Mouse (Mus musculus) MEL (cell line): ENCODE measurements around the gene Zc3hav1l. TPM values are rescaled to one million over a fixed set of nuclear protein-coding genes. Genes with fewer than 3 reads are reported as not detected.

Experiments
- DNase-seq: peaks from one replicate; pipeline ENCODE4 v3.0.0; 2011; ENCODE audit warnings: low read depth, low spot score
- H3K27ac ChIP-seq: 2 replicates; pipeline ENCODE4 v1.5.1; 2012; ENCODE audit warnings: low read depth, mild to moderate bottlenecking, control low read depth, low read length, moderate library complexity; ENCODE audit not compliant: control insufficient read depth
- H3K27me3 ChIP-seq, 2 experiments: fragments of 150-350 bp in 1 of 2; sonication (generic) in 1 of 2; 2 replicates each; pipeline ENCODE4 v1.6.1; 2012; ENCODE audit warnings: low read length in 2 of 2, mild to moderate bottlenecking in 2 of 2, improper control_type of control experiment in 1 of 2, moderate library complexity in 1 of 2; ENCODE audit not compliant: insufficient read depth in 2 of 2, control insufficient read depth in 1 of 2
- H3K36me3 ChIP-seq, 2 experiments: 2 replicates each; pipeline ENCODE4 v1.6.1; 2012 to 2014; ENCODE audit warnings: low read length in 2 of 2, improper control_type of control experiment in 1 of 2, inconsistent platforms in 1 of 2, mild to moderate bottlenecking in 1 of 2; ENCODE audit not compliant: insufficient read depth in 2 of 2, control insufficient read depth in 1 of 2
- H3K4me1 ChIP-seq, 2 experiments: fragments of 150-350 bp in 1 of 2; sonication (generic) in 1 of 2; 2 replicates each; pipeline ENCODE4 v1.6.1; 2012; ENCODE audit warnings: low read length in 2 of 2, improper control_type of control experiment in 1 of 2, mild to moderate bottlenecking in 1 of 2; ENCODE audit not compliant: insufficient read depth in 2 of 2, control insufficient read depth in 1 of 2
- H3K4me3 ChIP-seq, 2 experiments: fragments of 150-350 bp in 1 of 2; sonication (generic) in 1 of 2; 2 replicates each; pipeline ENCODE4 v1.5.1; 2012; ENCODE audit warnings: low read depth in 2 of 2, low read length in 2 of 2, mild to moderate bottlenecking in 2 of 2, moderate library complexity in 2 of 2, control low read depth in 1 of 2, improper control_type of control experiment in 1 of 2; ENCODE audit not compliant: control insufficient read depth in 1 of 2, insufficient read depth in 1 of 2
- H3K79me2 ChIP-seq: 2 replicates; pipeline ENCODE4 v1.6.1; 2012; ENCODE audit warnings: mild to moderate bottlenecking, low read length, moderate library complexity; ENCODE audit not compliant: control insufficient read depth, poor library complexity, insufficient read depth
- H3K9ac ChIP-seq: 2 replicates; pipeline ENCODE4 v1.6.1; 2012; ENCODE audit warnings: low read depth, mild to moderate bottlenecking, control low read depth, low read length, moderate library complexity; ENCODE audit not compliant: control insufficient read depth, poor library complexity, severe bottlenecking
- H3K9me3 ChIP-seq: fragments of 150-350 bp; sonication (generic); replicated peaks from 2 replicates; pipeline ENCODE4 v1.6.1; 2012; ENCODE audit warnings: mild to moderate bottlenecking, low read length, improper control_type of control experiment, moderate library complexity; ENCODE audit not compliant: insufficient read depth
- E2F4 ChIP-seq: IDR thresholded peaks from 2 replicates; pipeline ENCODE4 v1.6.1; 2011; ENCODE audit warnings: low read depth, low read length, improper control_type of control experiment, borderline replicate concordance
- EP300 ChIP-seq, 2 experiments: IDR thresholded peaks; 2 replicates each; pipeline ENCODE4 v1.6.1; 2011; ENCODE audit warnings: improper control_type of control experiment in 2 of 2, low read length in 2 of 2, low read depth in 1 of 2, mild to moderate bottlenecking in 1 of 2
- ETS1 ChIP-seq: IDR thresholded peaks from 2 replicates; pipeline ENCODE4 v1.6.1; 2012; ENCODE audit warnings: low read depth, mild to moderate bottlenecking, inconsistent platforms, low read length, improper control_type of control experiment, moderate library complexity
- GATA1 ChIP-seq: IDR thresholded peaks from 2 replicates; pipeline ENCODE4 v1.6.1; 2011; ENCODE audit warnings: low read depth, low read length, improper control_type of control experiment
- KAT2A ChIP-seq: conservative IDR thresholded peaks from 2 replicates; pipeline ENCODE4 v1.6.1; 2012; ENCODE audit warnings: low read depth, low read length, improper control_type of control experiment, inconsistent platforms
- MEF2A ChIP-seq: IDR thresholded peaks from 2 replicates; pipeline ENCODE4 v1.6.1; 2014; ENCODE audit warnings: low read depth, mild to moderate bottlenecking, inconsistent platforms, low read length, improper control_type of control experiment; ENCODE audit not compliant: poor library complexity, insufficient replicate concordance, severe bottlenecking; ENCODE audit errors: extremely low read depth
- MYC ChIP-seq: IDR thresholded peaks from 2 replicates; pipeline ENCODE4 v1.6.1; 2011; ENCODE audit warnings: low read depth, mild to moderate bottlenecking, low read length, improper control_type of control experiment, moderate library complexity
- NELFE ChIP-seq: IDR thresholded peaks from 2 replicates; pipeline ENCODE4 v1.6.1; 2011; ENCODE audit warnings: low read depth, low read length, improper control_type of control experiment
- NRF1 ChIP-seq: IDR thresholded peaks from 2 replicates; pipeline ENCODE4 v1.6.1; 2014; ENCODE audit warnings: low read depth, mild to moderate bottlenecking, inconsistent platforms, low read length, improper control_type of control experiment, moderate library complexity; ENCODE audit not compliant: poor library complexity, insufficient read depth, severe bottlenecking
- POLR2AphosphoS5 ChIP-seq: IDR thresholded peaks from 2 replicates; pipeline ENCODE4 v1.6.1; 2012; ENCODE audit warnings: low read depth, borderline replicate concordance, mild to moderate bottlenecking, inconsistent platforms, low read length, moderate library complexity, mixed read lengths
- RAD21 ChIP-seq: IDR thresholded peaks from 2 replicates; pipeline ENCODE4 v1.6.1; 2011; ENCODE audit warnings: mild to moderate bottlenecking, low read depth, low read length, improper control_type of control experiment
- SMC3 ChIP-seq: IDR thresholded peaks from 2 replicates; pipeline ENCODE4 v1.6.1; 2011; ENCODE audit warnings: low read depth, low read length, improper control_type of control experiment
- TAL1 ChIP-seq: IDR thresholded peaks from 2 replicates; pipeline ENCODE4 v1.6.1; 2012; ENCODE audit warnings: mild to moderate bottlenecking, inconsistent platforms, low read length, moderate library complexity, mixed read lengths
- TBP ChIP-seq: IDR thresholded peaks from 2 replicates; pipeline ENCODE4 v1.8.0; 2011; ENCODE audit warnings: low read depth, low read length, improper control_type of control experiment
- TCF12 ChIP-seq: IDR thresholded peaks from 2 replicates; pipeline ENCODE4 v1.6.1; 2014; ENCODE audit warnings: low read depth, mild to moderate bottlenecking, inconsistent platforms, low read length, improper control_type of control experiment, moderate library complexity
- USF1 ChIP-seq: IDR thresholded peaks from 2 replicates; pipeline ENCODE4 v1.6.1; 2014; ENCODE audit warnings: low read depth, mild to moderate bottlenecking, inconsistent platforms, low read length, improper control_type of control experiment, moderate library complexity
- ZC3H11A ChIP-seq: IDR thresholded peaks from 2 replicates; pipeline ENCODE4 v1.6.1; 2012; ENCODE audit warnings: low read depth, mild to moderate bottlenecking, inconsistent platforms, low read length, improper control_type of control experiment
- ZMIZ1 ChIP-seq: IDR thresholded peaks from 2 replicates; pipeline ENCODE4 v1.6.1; 2012; ENCODE audit warnings: low read depth, mild to moderate bottlenecking, inconsistent platforms, low read length, improper control_type of control experiment, moderate library complexity
- ZNF384 ChIP-seq: IDR thresholded peaks from 2 replicates; pipeline ENCODE4 v1.6.1; 2012; ENCODE audit warnings: low read depth, mild to moderate bottlenecking, inconsistent platforms, low read length, improper control_type of control experiment
- polyA plus RNA-seq, 2 experiments: library from polyadenylated mRNA; stranded (reverse) in 1 of 2; unstranded in 1 of 2; fragments of >175 nt in 1 of 2; fragments of >200 nt in 1 of 2; gene quantifications; 2 replicates each; pipeline versions ENCODE4 v1.2.1 to v1.2.4; 2012; ENCODE audit warnings: low replicate concordance in 2 of 2, low read depth in 1 of 2; ENCODE audit not compliant: insufficient read length in 2 of 2, insufficient read depth in 1 of 2, missing spikeins in 1 of 2
- total RNA-seq: library from RNA; depleted of rRNA; stranded (reverse); fragments of 300-350 nt; gene quantifications from 2 replicates; pipeline ENCODE4 v1.2.3, GENCODE M21; 2012

The Zc3hav1l gene
- total and polyA plus RNA-seq, 3 experiments = 2.0 to 5.8 TPM; not detected in 1

GRCm38 (mm10) chr6:38256793-38257192 lies 42.3 kb downstream of the Zc3hav1l start:
- Histone ChIP-seq H3K36me3 (peaks cover 0 to 5% of the 10 kb centered on the region in 2 experiments; a peak in 2 of 4 replicates), H3K27me3 (no peaks in the 10 kb centered on the region), H3K4me1 (peaks cover 3 to 28% of the 10 kb centered on the region in 2 experiments; a peak in 3 of 4 replicates), H3K27ac (no peak overlapping the region), H3K9me3 (no peaks in the 10 kb centered on the region), H3K79me2 (no peaks in the 10 kb centered on the region; the same call in 1 of the 2 replicates), H3K9ac (no peak overlapping the region), H3K4me3 (no peak overlapping the region)
- TF ChIP-seq TCF12 (peak; percentile 42; the same call in 1 of the 2 replicates), EP300 (IDR thresholded peaks at IDR 0.05; ENCODE audit: low read depth in 1 of 2, low read length in 2 of 2) (peak; percentile 49 to 50), NELFE (no peak), POLR2AphosphoS5 (no peak), MEF2A (no peak), TAL1 (peak; percentile 59), GATA1 (peak; percentile 59), MYC (no peak), E2F4 (no peak), ZC3H11A (no peak), NRF1 (no peak), RAD21 (no peak), SMC3 (no peak), USF1 (no peak), KAT2A (no peak), TBP (no peak), ETS1 (peak; percentile 41)
- peak; percentile 44 for DNase-seq

GRCm38 (mm10) chr6:38255794-38256193 lies 43.3 kb downstream of the Zc3hav1l start:
- no peak for DNase-seq
- H3K79me2 ChIP-seq = no peaks in the 10 kb centered on the region; the same call in 1 of the 2 replicates
- H3K9ac ChIP-seq = no peak overlapping the region
- peaks cover 0 to 8% of the 10 kb centered on the region in 2 experiments; a peak in 2 of 4 replicates for H3K36me3 ChIP-seq
- no peaks in the 10 kb centered on the region for H3K9me3 ChIP-seq
- H3K4me1 ChIP-seq = peaks cover 3 to 28% of the 10 kb centered on the region in 2 experiments; a peak in 3 of 4 replicates
- no peaks in the 10 kb centered on the region for H3K27me3 ChIP-seq
- TF ChIP-seq ZNF384 = no peak
- TF ChIP-seq ZMIZ1 = no peak
- no peak for TF ChIP-seq ZC3H11A
- no peak for TF ChIP-seq SMC3
- TF ChIP-seq KAT2A = no peak
- H3K27ac ChIP-seq = no peak overlapping the region
- H3K4me3 ChIP-seq = no peak overlapping the region
